In genomic region chr3:138216091-138216490, GRCm38 (mm10) we compare ENCODE assay signal across 23 mouse cellular contexts. TPM values are rescaled to one million over a fixed set of nuclear protein-coding genes. Genes with fewer than 3 reads are reported as not detected.
"Had no signal": no experiment of that assay in that cellular context is flagged by ENCODE, and none has a peak within 500 bp of the region (broad histone marks: within the 10 kb centered on the region; RNA-seq: fewer than 3 reads in every experiment).

No protein-coding gene starts in this region.

- DNase-seq: kidney, adult 18-20 months; kidney, adult 9 months; kidney, postnatal 14 days; kidney, postnatal 4 days; left cerebral cortex, postnatal 4 days; liver, postnatal 0 days; right cerebral cortex, adult 18-20 months; right cerebral cortex, postnatal 25 days; spleen, adult 18-20 months; thymus, adult 2 months; thymus, postnatal 14 days; thymus, postnatal 4 days had no signal

- H3K4me2 ChIP-seq: limb, embryonic 12.5 days; limb, embryonic 15.5 days; liver, embryonic 11.5 days; midbrain, embryonic 12.5 days; midbrain, embryonic 15.5 days; neural tube, embryonic 12.5 days; neural tube, embryonic 15.5 days; stomach, embryonic 15.5 days had no signal

- H3K9ac ChIP-seq: limb, embryonic 12.5 days; limb, embryonic 15.5 days; liver, embryonic 14.5 days; liver, postnatal 0 days; midbrain, embryonic 12.5 days; midbrain, embryonic 15.5 days; neural tube, embryonic 12.5 days; neural tube, embryonic 15.5 days; stomach, embryonic 15.5 days had no signal

- H3K4me3 ChIP-seq: limb, embryonic 12.5 days; limb, embryonic 15.5 days; midbrain, embryonic 12.5 days; midbrain, embryonic 15.5 days; neural tube, embryonic 12.5 days; neural tube, embryonic 15.5 days; stomach, embryonic 15.5 days had no signal

- H3K27ac ChIP-seq: limb, embryonic 12.5 days; limb, embryonic 15.5 days; liver, embryonic 14.5 days; midbrain, embryonic 12.5 days; midbrain, embryonic 15.5 days; neural tube, embryonic 12.5 days; neural tube, embryonic 15.5 days; stomach, embryonic 15.5 days had no signal

- H3K9me3 ChIP-seq: limb, embryonic 12.5 days; limb, embryonic 15.5 days; midbrain, embryonic 12.5 days; midbrain, embryonic 15.5 days; neural tube, embryonic 12.5 days; neural tube, embryonic 15.5 days; stomach, embryonic 15.5 days had no signal

- H3K4me1 ChIP-seq: limb, embryonic 15.5 days; midbrain, embryonic 15.5 days; neural tube, embryonic 12.5 days; neural tube, embryonic 15.5 days; stomach, embryonic 15.5 days had no signal

- H3K27me3 ChIP-seq: limb, embryonic 12.5 days; limb, embryonic 15.5 days; midbrain, embryonic 12.5 days; midbrain, embryonic 15.5 days; neural tube, embryonic 12.5 days; neural tube, embryonic 15.5 days; stomach, embryonic 15.5 days had no signal

- ATAC-seq: inflammation-experienced regulatory T-cells, adult 6 months; intestine, embryonic 16.5 days; liver, postnatal 0 days; midbrain, embryonic 15.5 days had no signal

- H3K36me3 ChIP-seq: limb, embryonic 12.5 days; limb, embryonic 15.5 days; midbrain, embryonic 12.5 days; midbrain, embryonic 15.5 days; neural tube, embryonic 12.5 days; neural tube, embryonic 15.5 days; stomach, embryonic 15.5 days had no signal

RNA-seq across cellular contexts. Expression of gene Adh7, which starts 1.5 kb away (rescaled TPM):
- polyA plus RNA-seq: inflammation-experienced regulatory T-cells, adult 6 months; neural tube, embryonic 12.5 days had no signal

RNA-seq across cellular contexts. Expression of gene 4930579F01Rik, which starts 22.5 kb away (rescaled TPM):
- polyA plus RNA-seq: inflammation-experienced regulatory T-cells, adult 6 months; limb, embryonic 12.5 days; limb, embryonic 15.5 days; liver, embryonic 11.5 days; liver, embryonic 14.5 days; liver, postnatal 0 days; midbrain, embryonic 12.5 days; midbrain, embryonic 15.5 days; neural tube, embryonic 12.5 days; neural tube, embryonic 15.5 days; thymus, adult 2 months had no signal
